ENCODE assay signal across 8 mouse cellular contexts in the genomic region with DNA sequence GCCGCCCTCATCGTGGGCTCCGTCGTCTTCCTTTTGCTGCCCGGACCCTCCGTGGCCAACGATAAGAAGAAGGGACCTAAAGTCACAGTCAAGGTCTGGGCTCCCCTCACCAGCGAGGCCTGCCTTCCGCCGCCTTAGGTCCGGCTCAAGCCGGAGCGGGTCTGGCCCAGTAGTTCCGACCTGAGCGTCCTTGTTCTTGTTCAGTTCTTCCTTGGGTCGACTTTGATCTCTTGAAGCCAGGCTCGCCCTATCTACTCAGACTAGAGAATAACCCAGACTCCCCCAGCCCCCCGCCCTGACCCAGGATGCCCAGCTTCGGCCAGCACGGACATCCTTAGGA. TPM values are rescaled to one million over a fixed set of nuclear protein-coding genes. Genes with fewer than 3 reads are reported as not detected.
A peak's percentile ranks its signal among the peaks of the same experiment; 100 is the strongest.
DNase-seq lines count a peak whose midpoint lies in the region; ATAC-seq and TF ChIP-seq lines count a peak whose summit lies in the region.

No protein-coding gene starts in this region.

- DNase-seq in heart, postnatal 25 days (ENCODE audit: low spot score): no peak
- DNase-seq in G1E (ENCODE audit: low spot score): no peak
- DNase-seq in hindbrain, embryonic 11.5 days (ENCODE audit: low spot score): no peak
- DNase-seq in midbrain, embryonic 11.5 days (ENCODE audit: low spot score, missing footprints): no peak
- DNase-seq in embryo, embryonic 11 days: no peak
- no peak for DNase-seq in frontal cortex, postnatal 36 days (ENCODE audit: low spot score in 2 of 2)
- no peak for DNase-seq in cerebellum, adult 18-20 months

- peak overlapping the region; percentile 87 for H3K4me2 ChIP-seq in heart, embryonic 13.5 days
- peak overlapping the region; percentile 61 for H3K4me2 ChIP-seq in hindbrain, embryonic 11.5 days (replicated peaks; ENCODE audit: low read depth, low read length)
- H3K4me2 ChIP-seq in midbrain, embryonic 11.5 days: peak overlapping the region; percentile 63

- 1% methylated on average over 20 of the region's 20 CpGs for WGBS in heart, embryonic 13.5 days
- WGBS in hindbrain, embryonic 11.5 days: under 1% methylated on average over 19 of the region's 20 CpGs
- 0% methylated on average over 20 of the region's 20 CpGs for WGBS in midbrain, embryonic 11.5 days

- no peak for TF ChIP-seq CTCF in G1E (IDR thresholded peaks at IDR 0.05; ENCODE audit: low read depth, low read length)

- H3K27me3 ChIP-seq in heart, embryonic 13.5 days (replicated peaks): no peaks in the 10 kb centered on the region
- no peaks in the 10 kb centered on the region for H3K27me3 ChIP-seq in G1E (ENCODE audit: insufficient read depth, low read length)
- no peaks in the 10 kb centered on the region for H3K27me3 ChIP-seq in hindbrain, embryonic 11.5 days (ENCODE audit: control insufficient read depth, insufficient read depth, low read length)
- H3K27me3 ChIP-seq in midbrain, embryonic 11.5 days (ENCODE audit: control insufficient read depth, insufficient read depth, low read length): no peaks in the 10 kb centered on the region

- H3K4me3 ChIP-seq in heart, embryonic 13.5 days: peak overlapping the region; percentile 81
- peak overlapping the region; percentile 81 for H3K4me3 ChIP-seq in G1E (ENCODE audit: low read depth, low read length)
- peak overlapping the region; percentile 80 for H3K4me3 ChIP-seq in hindbrain, embryonic 11.5 days (ENCODE audit: low read depth, low read length)
- peak overlapping the region; percentile 86 for H3K4me3 ChIP-seq in midbrain, embryonic 11.5 days (ENCODE audit: low read depth, low read length)

- peak overlapping the region; percentile 78 for H3K27ac ChIP-seq in heart, embryonic 13.5 days (replicated peaks)
- peak overlapping the region; percentile 67; the same call in 1 of the 2 replicates for H3K27ac ChIP-seq in hindbrain, embryonic 11.5 days (ENCODE audit: low read depth, low read length)
- peak overlapping the region; percentile 63; the same call in 1 of the 2 replicates for H3K27ac ChIP-seq in midbrain, embryonic 11.5 days (ENCODE audit: low read depth, low read length)

- ATAC-seq in heart, embryonic 13.5 days (ENCODE audit: extremely low read depth, insufficient number of reproducible peaks, low FRiP score, low TSS enrichment): peak; percentile 33
- ATAC-seq in G1E (ENCODE audit: extremely low read depth, insufficient number of reproducible peaks, low FRiP score, poor library complexity, severe bottlenecking): no peak
- ATAC-seq in hindbrain, embryonic 11.5 days (ENCODE audit: low FRiP score): peak; percentile 73
- peak; percentile 77 for ATAC-seq in midbrain, embryonic 11.5 days (ENCODE audit: low FRiP score)

- peaks cover 27% of the 10 kb centered on the region for H3K4me1 ChIP-seq in heart, embryonic 13.5 days
- H3K4me1 ChIP-seq in G1E (ENCODE audit: insufficient read depth, low read depth, low read length): peaks cover 33% of the 10 kb centered on the region
- peaks cover 4% of the 10 kb centered on the region; the same call in 1 of the 2 replicates for H3K4me1 ChIP-seq in hindbrain, embryonic 11.5 days (replicated peaks; ENCODE audit: control insufficient read depth, insufficient read depth, low read length)
- H3K4me1 ChIP-seq in midbrain, embryonic 11.5 days (ENCODE audit: control insufficient read depth, insufficient read depth, low read length): peaks cover 10% of the 10 kb centered on the region

- H3K9ac ChIP-seq in heart, embryonic 13.5 days: peak overlapping the region; percentile 91
- H3K9ac ChIP-seq in hindbrain, embryonic 11.5 days (ENCODE audit: low read depth, low read length): peak overlapping the region; percentile 90
- peak overlapping the region; percentile 94 for H3K9ac ChIP-seq in midbrain, embryonic 11.5 days (ENCODE audit: low read length)

- H3K36me3 ChIP-seq in heart, embryonic 13.5 days: peaks cover 32% of the 10 kb centered on the region
- H3K36me3 ChIP-seq in G1E (replicated peaks): peaks cover 37% of the 10 kb centered on the region
- H3K36me3 ChIP-seq in hindbrain, embryonic 11.5 days (ENCODE audit: control insufficient read depth, insufficient read depth, low read length): peaks cover 12% of the 10 kb centered on the region
- H3K36me3 ChIP-seq in midbrain, embryonic 11.5 days (ENCODE audit: control insufficient read depth, insufficient read depth, low read length): peaks cover 20% of the 10 kb centered on the region

- H3K9me3 ChIP-seq in heart, embryonic 13.5 days: no peaks in the 10 kb centered on the region
- H3K9me3 ChIP-seq in G1E (replicated peaks): 0 out of 2 replicates have a peak, but pooled peaks cover 3% of the 10 kb centered on the region
- H3K9me3 ChIP-seq in hindbrain, embryonic 11.5 days (ENCODE audit: control insufficient read depth, low read length): no peaks in the 10 kb centered on the region
- no peaks in the 10 kb centered on the region for H3K9me3 ChIP-seq in midbrain, embryonic 11.5 days (ENCODE audit: control insufficient read depth, low read length)

- intact Hi-C loops in heart, postnatal 25 days (cut with DNase I): loop anchor here (5.0 kb wide), 1 partner anchor 62 kb away; no protein-coding TSS in a partner anchor

RNA-seq across cellular contexts. Expression of gene Ppib, which starts 0.3 kb away (rescaled TPM):
- 372 and 396 TPM in 2 replicates for polyA plus RNA-seq in heart, embryonic 13.5 days (2015; fragmentation: Nextera tagmentation; extraction: Ambion mirVana)
- 100 to 1,000 TPM; 144 to 157 TPM for total RNA-seq in heart, postnatal 25 days (2021)
- total RNA-seq in G1E (2014; fragmentation: Nextera tagmentation) (261 and 293 TPM in 2 replicates), G1E (2017) (400 and 413 TPM in 2 replicates)
- 60.8 and 112 TPM in 2 replicates for polyA plus RNA-seq in G1E (2012)
- polyA plus RNA-seq in hindbrain, embryonic 11.5 days (2014; fragmentation: Nextera tagmentation; extraction: Ambion mirVana): 512 and 515 TPM in 2 replicates
- polyA plus RNA-seq in midbrain, embryonic 11.5 days (2014; fragmentation: Nextera tagmentation; extraction: Ambion mirVana): 490 and 501 TPM in 2 replicates

RNA-seq across cellular contexts. Expression of gene Snx22, which starts 9.2 kb away (rescaled TPM):
- polyA plus RNA-seq in heart, embryonic 13.5 days (2015; fragmentation: Nextera tagmentation; extraction: Ambion mirVana): 2.3 and 3.0 TPM in 2 replicates
- under 1 TPM; 0.59 to 0.83 TPM for total RNA-seq in heart, postnatal 25 days (2021)
- total RNA-seq in G1E (2014; fragmentation: Nextera tagmentation) (15.0 TPM in 1 of 2 replicates, not detected in the other), G1E (2017) (0.41 and 0.49 TPM in 2 replicates)
- polyA plus RNA-seq in G1E (2012): not detected in 2 replicates
- 2.7 and 2.9 TPM in 2 replicates for polyA plus RNA-seq in hindbrain, embryonic 11.5 days (2014; fragmentation: Nextera tagmentation; extraction: Ambion mirVana)
- 1.8 and 2.2 TPM in 2 replicates for polyA plus RNA-seq in midbrain, embryonic 11.5 days (2014; fragmentation: Nextera tagmentation; extraction: Ambion mirVana)
